Comparison of ENCODE assay signal across 19 mouse cellular contexts in the genomic region with DNA sequence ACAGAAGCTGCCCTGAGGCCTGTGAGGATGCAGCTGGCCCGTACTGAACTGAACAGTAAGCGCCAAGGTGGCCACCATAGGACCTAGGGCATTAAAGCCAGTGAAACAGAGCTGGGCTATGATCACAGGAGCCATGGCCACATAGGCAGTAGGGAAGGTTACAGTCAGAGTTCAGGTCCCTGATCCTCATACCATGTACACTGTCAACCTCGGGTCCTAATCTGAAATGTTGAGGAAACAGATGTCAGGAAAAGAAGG. TPM values are rescaled to one million over a fixed set of nuclear protein-coding genes. Genes with fewer than 3 reads are reported as not detected.
DNase-seq lines count a peak whose midpoint lies in the region; ATAC-seq and TF ChIP-seq lines count a peak whose summit lies in the region.
"Had no signal": no experiment of that assay in that cellular context is flagged by ENCODE, and none has a peak within 500 bp of the region (broad histone marks: within the 10 kb centered on the region; RNA-seq: fewer than 3 reads in every experiment).

No protein-coding gene starts in this region.

- H3K36me3 ChIP-seq in hindbrain, embryonic 10.5 days, result no peaks in the 10 kb centered on the region
- H3K36me3 ChIP-seq in hindbrain, embryonic 12.5 days, result no peaks in the 10 kb centered on the region
- H3K36me3 ChIP-seq in liver, postnatal 0 days (replicated peaks; ENCODE audit: insufficient read depth, low read length), result 0 out of 2 replicates have a peak, but pooled peaks cover 2% of the 10 kb centered on the region
- no peaks in the 10 kb centered on the region for H3K36me3 ChIP-seq in liver, embryonic 11.5 days (ENCODE audit: control insufficient read depth, insufficient read depth, low read length)
- no peaks in the 10 kb centered on the region for H3K36me3 ChIP-seq in stomach, postnatal 0 days (ENCODE audit: control insufficient read depth, insufficient read depth, low read length)
- H3K36me3 ChIP-seq: embryonic facial prominence, embryonic 12.5 days; hindbrain, embryonic 13.5 days; limb, embryonic 10.5 days had no signal

- H3K9me3 ChIP-seq in hindbrain, embryonic 10.5 days, result peaks cover 4% of the 10 kb centered on the region; the same call in 1 of the 2 replicates
- no peaks in the 10 kb centered on the region for H3K9me3 ChIP-seq in hindbrain, embryonic 12.5 days (replicated peaks)
- 0 out of 2 replicates have a peak, but pooled peaks cover 2% of the 10 kb centered on the region for H3K9me3 ChIP-seq in liver, postnatal 0 days (ENCODE audit: low read length)
- no peaks in the 10 kb centered on the region for H3K9me3 ChIP-seq in liver, embryonic 11.5 days (ENCODE audit: control insufficient read depth, low read length)
- H3K9me3 ChIP-seq in stomach, postnatal 0 days (ENCODE audit: control insufficient read depth, low read length), result no peaks in the 10 kb centered on the region
- H3K9me3 ChIP-seq: embryonic facial prominence, embryonic 12.5 days; limb, embryonic 10.5 days had no signal

- ATAC-seq in hindbrain, embryonic 12.5 days (ENCODE audit: low FRiP score), result no peak
- no peak for ATAC-seq in liver, postnatal 0 days
- ATAC-seq in liver, embryonic 11.5 days (replicated peaks; ENCODE audit: low FRiP score), result no peak
- ATAC-seq in common myeloid progenitor, adult 5-6 weeks (replicated peaks; ENCODE audit: low read depth, poor library complexity, severe bottlenecking), result 0 out of 2 replicates have a peak, but pooled peaks have one; percentile 9
- no peak for ATAC-seq in stomach, postnatal 0 days (ENCODE audit: low FRiP score, low TSS enrichment)
- ATAC-seq: forebrain, embryonic 13.5 days had no signal

- peaks cover 7% of the 10 kb centered on the region; the same call in 1 of the 2 replicates for H3K4me1 ChIP-seq in hindbrain, embryonic 10.5 days (replicated peaks)
- H3K4me1 ChIP-seq in hindbrain, embryonic 12.5 days, result peaks cover 2% of the 10 kb centered on the region; the same call in 1 of the 2 replicates
- H3K4me1 ChIP-seq in liver, postnatal 0 days (ENCODE audit: insufficient read depth), result peaks cover 30% of the 10 kb centered on the region
- 0 out of 2 replicates have a peak, but pooled peaks cover 2% of the 10 kb centered on the region for H3K4me1 ChIP-seq in liver, embryonic 11.5 days (replicated peaks; ENCODE audit: control insufficient read depth, insufficient read depth, low read length)
- H3K4me1 ChIP-seq in stomach, postnatal 0 days (replicated peaks; ENCODE audit: control insufficient read depth, insufficient read depth), result no peaks in the 10 kb centered on the region; the same call in 1 of the 2 replicates
- H3K4me1 ChIP-seq: forebrain, embryonic 13.5 days; hindbrain, embryonic 13.5 days had no signal

- no peak overlapping the region for H3K4me3 ChIP-seq in hindbrain, embryonic 10.5 days
- no peak overlapping the region for H3K4me3 ChIP-seq in hindbrain, embryonic 12.5 days
- H3K4me3 ChIP-seq in liver, postnatal 0 days (ENCODE audit: low read depth, low read length), result no peak overlapping the region
- no peak overlapping the region for H3K4me3 ChIP-seq in liver, embryonic 11.5 days (ENCODE audit: low read depth, low read length)
- no peak overlapping the region for H3K4me3 ChIP-seq in stomach, postnatal 0 days (ENCODE audit: low read depth, low read length)
- H3K4me3 ChIP-seq: embryonic facial prominence, embryonic 12.5 days; erythroblast, embryonic 14.5 days; forebrain, embryonic 13.5 days; hindbrain, embryonic 13.5 days; limb, embryonic 10.5 days had no signal

- TF ChIP-seq EP300 in liver, postnatal 0 days (IDR thresholded peaks at IDR 0.05; ENCODE audit: low read depth), result no peak
- no peak for TF ChIP-seq EP300 in stomach, postnatal 0 days (optimal IDR thresholded peaks at IDR 0.05)

- H3K9ac ChIP-seq in hindbrain, embryonic 12.5 days, result no peak overlapping the region
- no peak overlapping the region for H3K9ac ChIP-seq in liver, postnatal 0 days (replicated peaks)
- H3K9ac ChIP-seq in liver, embryonic 11.5 days (ENCODE audit: low read depth, low read length), result no peak overlapping the region
- no peak overlapping the region for H3K9ac ChIP-seq in stomach, postnatal 0 days (ENCODE audit: low read length)
- H3K9ac ChIP-seq: embryonic facial prominence, embryonic 12.5 days; forebrain, embryonic 13.5 days; hindbrain, embryonic 13.5 days; liver, embryonic 14.5 days had no signal

- H3K27me3 ChIP-seq in hindbrain, embryonic 10.5 days (ENCODE audit: insufficient read depth, poor library complexity, severe bottlenecking), result no peaks in the 10 kb centered on the region
- no peaks in the 10 kb centered on the region; the same call in 1 of the 2 replicates for H3K27me3 ChIP-seq in hindbrain, embryonic 12.5 days
- no peaks in the 10 kb centered on the region for H3K27me3 ChIP-seq in liver, postnatal 0 days (ENCODE audit: insufficient read depth, low read length)
- no peaks in the 10 kb centered on the region for H3K27me3 ChIP-seq in liver, embryonic 11.5 days (replicated peaks; ENCODE audit: control insufficient read depth, insufficient read depth, low read length)
- no peaks in the 10 kb centered on the region for H3K27me3 ChIP-seq in stomach, postnatal 0 days (ENCODE audit: control insufficient read depth, insufficient read depth, low read length)
- H3K27me3 ChIP-seq: embryonic facial prominence, embryonic 12.5 days; forebrain, embryonic 13.5 days; hindbrain, embryonic 13.5 days had no signal

- H3K4me2 ChIP-seq in hindbrain, embryonic 12.5 days (replicated peaks), result no peak overlapping the region
- no peak overlapping the region; the same call in 1 of the 2 replicates for H3K4me2 ChIP-seq in liver, postnatal 0 days (ENCODE audit: low read depth, low read length)
- H3K4me2 ChIP-seq in liver, embryonic 11.5 days, result no peak overlapping the region
- no peak overlapping the region for H3K4me2 ChIP-seq in stomach, postnatal 0 days (replicated peaks; ENCODE audit: low read depth)
- H3K4me2 ChIP-seq: embryonic facial prominence, embryonic 12.5 days; forebrain, embryonic 13.5 days; hindbrain, embryonic 13.5 days had no signal

- WGBS in hindbrain, embryonic 10.5 days, result 77% methylated on average over 3 of the region's 3 CpGs
- 79% methylated on average over 3 of the region's 3 CpGs for WGBS in hindbrain, embryonic 12.5 days
- WGBS in liver, postnatal 0 days (ENCODE audit: insufficient replicate concordance), result 46% methylated on average over 3 of the region's 3 CpGs
- WGBS in liver, embryonic 11.5 days, result 57% methylated on average over 3 of the region's 3 CpGs
- 65% methylated on average over 3 of the region's 3 CpGs for WGBS in stomach, postnatal 0 days

- TF ChIP-seq CTCF in liver, postnatal 0 days (IDR thresholded peaks at IDR 0.05; ENCODE audit: low read depth), result no peak
- no peak for TF ChIP-seq CTCF in stomach, postnatal 0 days (IDR thresholded peaks at IDR 0.05; ENCODE audit: low read depth)

- no peak for DNase-seq in hindbrain, embryonic 10.5 days (ENCODE audit: low spot score)
- DNase-seq in liver, postnatal 0 days, result no peak
- DNase-seq in liver, embryonic 11.5 days (ENCODE audit: low spot score), result no peak
- DNase-seq in stomach, postnatal 0 days (ENCODE audit: low spot score), result no peak
- DNase-seq in embryo, embryonic 10.5 days (ENCODE audit: low spot score), result no peak
- DNase-seq: cerebellum, adult 2 months; gastrocnemius, postnatal 25 days; kidney, postnatal 4 days; right cerebral cortex, postnatal 25 days; thymus, postnatal 14 days had no signal

- H3K27ac ChIP-seq in hindbrain, embryonic 10.5 days, result 0 out of 2 replicates have a peak overlapping the region, but pooled peaks have one; percentile 16
- H3K27ac ChIP-seq in hindbrain, embryonic 12.5 days, result no peak overlapping the region
- peak overlapping the region; percentile 62; the same call in 1 of the 2 replicates for H3K27ac ChIP-seq in liver, postnatal 0 days (ENCODE audit: low read depth)
- H3K27ac ChIP-seq in liver, embryonic 11.5 days (ENCODE audit: low read depth, low read length), result no peak overlapping the region
- 0 out of 2 replicates have a peak overlapping the region, but pooled peaks have one; percentile 35 for H3K27ac ChIP-seq in stomach, postnatal 0 days (replicated peaks)
- H3K27ac ChIP-seq: embryonic facial prominence, embryonic 12.5 days; forebrain, embryonic 13.5 days; hindbrain, embryonic 13.5 days; limb, embryonic 10.5 days; liver, embryonic 14.5 days had no signal

RNA-seq across cellular contexts. Expression of gene Rab20, which starts 13.9 kb away (rescaled TPM):
- 1.0 and 1.9 TPM in 2 replicates for polyA plus RNA-seq in hindbrain, embryonic 10.5 days (2016; fragmentation: Nextera tagmentation; extraction: Ambion mirVana)
- polyA plus RNA-seq in hindbrain, embryonic 12.5 days (2016; fragmentation: Nextera tagmentation; extraction: Ambion mirVana), result 0.79 and 1.6 TPM in 2 replicates
- 10.7 and 11.1 TPM in 2 replicates for polyA plus RNA-seq in liver, postnatal 0 days (2015; fragmentation: Nextera tagmentation; extraction: Ambion mirVana)
- 3.2 and 4.5 TPM in 2 replicates for polyA plus RNA-seq in liver, embryonic 11.5 days (2014; fragmentation: Nextera tagmentation; extraction: Ambion mirVana)
- 1.7 TPM in 1 of 2 replicates, not detected in the other for total RNA-seq in common myeloid progenitor, adult 5-6 weeks (2017)
- polyA plus RNA-seq in stomach, postnatal 0 days (2015; fragmentation: Nextera tagmentation; extraction: Ambion mirVana), result 9.6 and 9.9 TPM in 2 replicates
- total RNA-seq: megakaryocyte-erythroid progenitor cell, adult 5-6 weeks had no signal

RNA-seq across cellular contexts. Expression of gene Naxd, which starts 32.7 kb away (rescaled TPM):
- polyA plus RNA-seq in hindbrain, embryonic 10.5 days (2016; fragmentation: Nextera tagmentation; extraction: Ambion mirVana), result 110 and 127 TPM in 2 replicates
- 109 and 121 TPM in 2 replicates for polyA plus RNA-seq in hindbrain, embryonic 12.5 days (2016; fragmentation: Nextera tagmentation; extraction: Ambion mirVana)
- polyA plus RNA-seq in liver, postnatal 0 days (2015; fragmentation: Nextera tagmentation; extraction: Ambion mirVana), result 46.7 and 47.1 TPM in 2 replicates
- polyA plus RNA-seq in liver, embryonic 11.5 days (2014; fragmentation: Nextera tagmentation; extraction: Ambion mirVana), result 68.7 and 73.8 TPM in 2 replicates
- total RNA-seq in common myeloid progenitor, adult 5-6 weeks (2017), result 34.9 and 50.2 TPM in 2 replicates
- 79.1 and 84.8 TPM in 2 replicates for polyA plus RNA-seq in stomach, postnatal 0 days (2015; fragmentation: Nextera tagmentation; extraction: Ambion mirVana)

Comparison
In these comparisons a context has a peak if more than half of its experiments do, and no peak if none do; other contexts are left out.
1. H3K27ac ChIP-seq: peak in hindbrain, embryonic 10.5 days (single experiment), liver, postnatal 0 days (single experiment) and stomach, postnatal 0 days (single experiment); none in hindbrain, embryonic 12.5 days (single experiment) and liver, embryonic 11.5 days (single experiment).